Mouse (Mus musculus) thymus, postnatal 4 days (tissue): ENCODE data around the gene Lpin2.

Experiments used
- DNase-seq: peaks from one replicate; pipeline ENCODE4 v3.0.0; 2021

Lpin2 gene

DNA sequence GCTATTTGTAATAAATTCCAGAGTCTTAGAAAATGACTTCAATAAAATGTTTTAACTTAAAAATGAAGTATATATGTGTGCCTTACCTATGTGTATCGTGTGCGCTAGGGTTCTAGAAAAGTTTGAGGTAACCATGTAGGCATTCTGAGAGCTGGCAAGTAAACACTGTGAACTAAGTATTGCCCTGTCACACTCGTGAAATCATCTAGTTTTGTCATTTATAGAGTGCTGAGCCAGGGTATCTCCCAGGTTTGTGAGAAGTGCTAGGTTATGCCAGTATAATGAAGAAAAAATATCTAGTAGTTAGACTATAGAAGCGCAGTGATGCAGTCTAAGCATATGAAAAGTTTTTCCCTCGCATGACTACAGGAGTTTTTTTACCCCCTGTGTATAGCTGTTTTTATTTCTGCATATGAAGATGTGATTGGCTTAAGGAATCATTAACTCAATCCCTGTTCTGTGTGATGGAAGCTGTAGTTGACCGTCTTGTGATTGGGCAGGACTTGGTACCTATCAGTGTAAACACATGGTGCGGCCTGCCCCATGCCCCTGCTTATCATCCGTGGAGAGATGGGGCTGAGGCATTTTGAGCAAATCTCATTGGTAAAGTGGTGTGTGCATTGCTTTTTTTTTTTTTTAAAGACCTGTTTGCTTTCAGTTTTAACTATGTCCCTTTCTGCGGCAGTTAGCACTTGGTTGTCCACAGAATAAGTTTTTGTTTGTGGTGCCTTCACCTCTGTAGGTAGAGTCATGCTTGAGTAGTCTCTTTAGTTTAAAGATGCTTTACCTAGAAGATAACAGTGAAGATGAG, 21.8 kb downstream of the Lpin2 start:
- DNase-seq = no peak

DNA sequence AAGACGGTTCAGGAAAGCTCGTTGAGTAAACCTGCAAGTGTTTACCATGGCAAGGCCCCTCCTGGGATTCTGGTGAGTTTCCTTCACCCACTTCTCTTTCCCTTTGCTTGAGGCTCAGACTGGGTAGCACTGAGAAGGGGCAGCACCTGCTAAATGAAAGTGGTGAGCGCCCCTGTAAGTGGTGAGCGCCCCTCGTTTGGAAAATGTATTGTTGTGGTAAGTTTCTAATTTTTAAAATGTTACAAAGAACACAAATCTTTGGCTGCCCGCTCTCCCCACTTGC, 22.4 kb downstream of the Lpin2 start:
- peak; percentile 35 for DNase-seq

DNA sequence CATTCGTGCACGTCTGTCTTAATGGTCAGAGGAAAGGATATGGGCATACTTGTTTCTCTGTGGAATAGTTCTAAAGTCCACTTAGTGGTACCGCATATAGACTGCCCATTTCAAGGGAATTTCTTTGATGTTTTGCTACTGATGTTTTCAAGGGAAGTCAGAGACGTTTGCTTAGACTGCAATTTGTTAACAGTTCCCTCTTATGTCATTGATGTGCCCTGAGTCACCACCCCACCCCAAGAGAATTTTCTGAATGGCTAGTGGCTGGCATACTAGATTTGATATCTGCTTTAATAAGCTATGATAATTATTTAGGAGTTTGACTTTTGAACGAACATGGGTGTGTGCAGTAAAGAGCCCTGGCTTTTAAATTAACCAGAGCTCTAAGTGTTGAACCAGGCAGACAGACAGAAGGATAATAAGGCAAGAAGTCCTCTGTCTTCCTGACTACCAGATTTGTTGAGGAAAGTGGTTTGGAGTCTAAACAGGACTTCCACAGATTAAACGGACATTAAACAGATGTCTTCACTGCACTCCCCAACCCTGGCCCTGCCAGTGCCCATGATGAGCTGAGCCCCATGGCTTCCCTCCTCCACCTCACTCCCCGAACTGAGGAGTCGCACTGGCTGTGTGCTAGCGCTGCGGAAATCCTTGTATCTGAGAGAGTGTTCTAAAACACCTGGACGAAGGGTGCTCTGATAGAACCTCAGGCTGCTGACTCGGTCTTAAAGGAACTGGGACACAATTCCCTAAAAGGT, 24.0 kb downstream of the Lpin2 start:
- no peak for DNase-seq

DNA sequence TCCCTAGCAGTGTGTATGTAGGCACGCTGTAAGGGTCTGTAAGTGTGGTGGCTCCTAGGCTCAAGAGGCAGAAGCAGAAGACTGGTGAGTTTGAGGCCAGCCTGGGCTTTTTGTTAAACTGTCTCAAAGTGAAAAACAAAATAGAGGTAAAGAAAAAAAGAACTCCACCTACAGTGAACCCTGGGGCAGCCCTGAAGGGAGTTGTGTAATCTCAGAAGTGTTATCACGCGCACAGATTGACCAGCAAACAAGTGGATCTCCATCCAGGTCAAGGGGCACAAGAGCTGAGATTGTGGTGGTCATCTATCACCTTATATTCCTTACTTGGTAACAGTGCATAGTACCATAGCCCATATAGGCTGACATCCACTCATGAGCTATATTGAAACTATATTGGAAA, 24.9 kb downstream of the Lpin2 start:
- DNase-seq = no peak

DNA sequence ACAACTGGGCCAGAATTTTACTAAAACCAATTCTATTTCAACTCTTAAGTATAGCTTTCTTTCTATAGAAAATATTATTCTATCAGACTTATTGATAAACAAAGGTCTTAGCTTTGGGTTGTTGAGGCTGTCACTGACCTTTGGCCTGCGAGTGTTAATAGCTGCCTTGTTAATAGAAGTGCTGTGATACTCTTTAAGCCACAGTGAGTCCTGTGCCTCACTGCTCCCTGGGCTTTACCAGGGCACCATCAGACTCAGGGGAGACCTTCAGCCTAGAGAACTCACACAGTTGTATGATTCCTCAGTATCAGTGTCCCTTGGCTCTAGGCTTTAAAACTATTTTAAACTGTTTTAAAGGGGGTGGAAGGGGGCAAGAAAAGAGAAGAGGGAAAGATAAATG, 26.0 kb downstream of the Lpin2 start:
- no peak for DNase-seq

DNA sequence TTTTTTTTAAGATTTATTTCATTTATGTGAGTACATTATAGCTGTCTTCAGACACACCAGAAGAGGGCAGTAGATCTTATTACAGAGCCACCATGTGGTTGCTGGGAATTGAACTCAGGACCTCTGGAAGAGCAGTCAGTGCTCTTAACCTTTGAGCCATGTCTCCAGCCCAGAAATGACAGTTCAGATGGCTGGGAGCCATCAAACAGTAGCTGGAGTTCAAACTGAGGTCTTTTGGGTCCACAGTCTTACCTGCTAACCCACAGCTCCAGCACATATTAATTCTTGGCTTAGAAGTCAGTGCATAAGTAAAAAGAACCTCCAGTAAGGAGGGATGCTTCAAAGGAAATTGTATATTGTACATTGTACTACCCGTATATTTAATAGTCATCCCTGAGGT, 26.6 kb downstream of the Lpin2 start:
- no peak for DNase-seq

DNA sequence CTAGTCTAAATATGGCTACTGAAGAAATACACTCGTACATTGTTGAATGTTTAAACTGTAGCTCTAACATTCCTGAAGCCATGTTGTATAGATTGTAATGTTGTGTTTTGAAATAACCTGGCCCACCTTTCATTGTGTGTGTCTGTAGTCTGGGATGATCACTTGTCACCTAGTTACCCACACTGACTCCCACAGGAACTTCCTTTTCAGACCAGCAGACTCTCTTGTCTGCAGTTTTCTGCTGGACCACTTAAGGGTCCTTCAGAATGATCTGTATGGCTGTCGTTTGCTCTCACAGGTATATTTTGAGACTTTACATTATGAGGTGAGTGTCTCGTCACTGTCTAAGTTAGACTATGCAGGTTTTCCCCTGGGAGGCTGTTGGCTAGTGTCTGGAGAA, 27.6 kb downstream of the Lpin2 start:
- no peak for DNase-seq

DNA sequence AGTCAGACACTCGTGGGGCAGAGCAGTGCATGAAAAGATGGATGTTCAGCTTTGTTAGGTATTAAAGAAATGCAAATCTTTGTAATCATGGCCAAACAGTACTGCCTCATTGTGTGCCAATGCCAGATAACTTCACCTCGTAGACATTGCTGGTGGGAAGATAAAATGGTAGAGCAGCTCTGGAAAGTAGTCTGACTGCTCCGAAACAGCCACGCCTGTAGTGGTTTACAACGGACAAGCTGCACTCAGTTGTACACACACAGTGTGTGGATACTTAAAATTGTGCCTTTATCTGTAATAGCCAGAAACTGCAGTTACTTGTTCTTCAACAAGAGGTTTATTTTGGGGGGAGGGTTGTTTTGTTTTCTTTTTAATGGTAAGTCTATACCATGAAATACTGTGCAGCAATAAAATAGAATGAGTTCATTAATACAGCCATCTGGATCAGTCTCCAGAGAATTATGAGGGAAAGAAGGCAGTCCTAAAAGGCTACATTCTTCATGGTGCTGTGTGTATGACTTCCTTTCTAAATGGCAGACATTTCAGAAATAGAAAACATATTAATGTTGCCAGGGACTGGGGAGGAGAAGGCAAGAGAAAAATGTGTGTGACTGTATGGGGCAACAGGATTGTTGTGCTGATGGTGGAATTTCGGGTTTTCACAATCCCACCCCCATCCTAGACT, 29.7 kb downstream of the Lpin2 start:
- DNase-seq = no peak

DNA sequence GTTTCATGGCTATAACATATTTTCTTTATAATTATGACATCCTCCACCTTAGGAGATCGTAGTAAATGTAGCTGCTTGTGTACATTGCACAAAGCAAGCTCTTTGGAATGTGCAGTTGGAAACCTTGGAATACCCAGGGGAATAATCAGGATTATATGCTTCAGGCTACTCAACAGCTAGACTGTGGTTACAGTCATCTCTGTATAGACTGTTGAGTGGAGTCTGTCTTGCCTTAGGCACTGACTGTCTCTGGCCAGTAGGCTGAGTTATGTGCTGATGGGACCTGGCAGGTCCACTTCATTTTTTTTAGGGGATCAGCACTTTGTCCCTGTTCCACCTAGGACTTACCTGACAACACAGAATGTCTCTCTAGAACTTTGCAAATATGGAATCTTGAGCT, 31.3 kb downstream of the Lpin2 start:
- no peak for DNase-seq

DNA sequence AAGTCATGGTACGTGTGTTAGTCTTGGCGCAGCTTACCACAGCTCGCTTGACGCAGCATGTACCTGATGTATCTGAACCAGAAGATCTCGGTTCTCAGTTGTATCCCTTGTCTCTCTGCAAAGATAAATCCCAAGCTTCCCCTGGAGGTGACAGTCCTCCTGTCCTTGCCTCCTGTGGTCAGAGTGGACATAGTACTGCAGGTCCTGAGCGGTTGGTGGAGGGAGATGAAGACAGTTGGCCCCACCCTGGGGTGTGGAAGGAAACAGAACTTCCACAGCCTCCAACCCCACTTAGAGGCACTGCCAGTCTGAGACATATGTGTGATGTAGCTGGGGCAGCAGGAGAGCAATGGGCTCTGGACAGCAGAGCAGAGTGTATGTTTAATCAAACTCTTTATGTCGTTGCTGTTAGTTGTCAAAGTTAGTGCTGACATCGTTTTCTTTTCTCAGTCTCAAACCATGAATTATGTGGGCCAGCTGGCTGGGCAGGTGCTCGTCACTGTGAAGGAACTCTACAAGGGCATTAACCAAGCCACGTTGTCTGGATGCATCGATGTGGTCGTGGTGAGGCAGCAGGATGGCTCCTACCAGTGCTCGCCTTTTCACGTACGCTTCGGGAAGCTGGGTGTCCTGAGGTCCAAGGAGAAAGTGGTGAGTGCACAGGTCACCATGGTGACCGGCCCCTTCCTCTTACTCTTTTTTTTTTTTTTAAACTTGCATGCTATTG, 32.3 kb downstream of the Lpin2 start:
- no peak for DNase-seq

DNA sequence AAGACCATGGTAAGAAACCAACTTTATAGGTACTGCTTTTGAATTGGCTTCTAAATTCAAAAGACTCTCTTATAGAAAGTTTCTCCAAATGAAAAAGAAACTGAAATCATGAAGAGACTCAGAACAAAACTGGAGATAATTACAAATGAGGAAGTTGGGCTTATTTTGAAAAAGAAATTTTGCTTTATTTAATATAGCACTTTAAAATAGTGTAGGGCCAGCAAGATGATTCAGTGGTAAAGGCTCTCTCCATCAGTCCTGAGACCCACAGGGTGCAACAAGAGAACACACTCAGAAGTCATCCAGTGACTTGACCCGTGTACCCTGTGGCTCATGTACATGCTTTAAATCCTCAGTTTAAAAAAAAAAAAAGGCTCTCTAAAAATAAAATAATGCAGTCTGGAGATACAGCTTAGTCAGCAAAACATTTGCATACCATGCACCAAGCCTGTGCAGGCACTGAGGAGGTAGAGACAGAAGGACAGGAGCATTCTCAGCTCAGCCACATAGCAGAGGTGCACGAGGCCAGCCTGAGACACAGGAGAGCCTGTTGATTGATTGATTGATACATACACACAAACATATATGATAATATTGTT, 33.0 kb downstream of the Lpin2 start:
- no peak for DNase-seq

DNA sequence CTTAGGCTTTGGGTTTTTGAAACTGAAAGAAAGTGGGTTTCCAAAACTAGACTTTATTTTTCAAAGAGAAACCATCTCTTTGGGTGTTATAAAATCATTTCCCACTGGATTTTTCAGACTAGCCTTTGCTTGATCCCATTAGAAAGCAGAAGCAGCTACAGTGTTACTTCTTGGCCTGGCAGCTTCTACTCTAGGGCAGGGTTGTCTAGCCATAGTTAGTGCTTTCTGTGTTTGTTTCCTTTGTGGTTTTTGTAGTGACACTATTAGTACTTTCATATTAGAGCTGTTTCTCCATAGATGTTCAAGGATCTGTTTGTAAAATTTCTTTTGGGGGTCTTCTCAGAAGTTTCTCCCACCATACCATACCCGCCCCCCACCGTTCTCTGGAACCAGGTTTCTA, 33.9 kb downstream of the Lpin2 start:
- DNase-seq = no peak

DNA sequence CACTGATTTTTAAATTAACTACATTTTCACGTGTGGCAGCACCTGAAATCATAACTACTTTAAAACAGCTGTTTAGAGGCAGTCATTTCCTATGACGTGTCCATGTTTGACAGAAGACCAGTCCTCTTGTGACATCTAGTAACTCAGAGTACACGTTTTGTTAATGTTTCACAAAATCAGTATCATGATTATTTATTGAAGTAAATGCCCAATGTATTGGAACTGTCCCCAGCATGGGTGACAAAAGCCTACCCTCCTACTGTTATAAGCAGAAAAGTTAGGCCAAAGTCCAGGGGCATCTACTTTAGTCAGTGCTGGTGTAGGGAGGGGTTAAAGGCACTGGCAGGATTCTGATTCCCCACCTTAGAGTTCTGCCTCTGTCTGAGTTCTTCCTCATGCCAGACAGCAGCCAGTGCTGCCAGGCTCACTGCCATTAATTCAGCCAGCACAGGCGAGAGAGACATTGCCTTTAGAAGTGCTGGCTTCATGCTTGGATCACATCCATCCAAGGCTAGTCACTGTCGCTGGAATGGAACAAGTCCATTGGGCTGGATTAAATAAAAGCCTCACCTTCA, 34.8 kb downstream of the Lpin2 start:
- no peak for DNase-seq

DNA sequence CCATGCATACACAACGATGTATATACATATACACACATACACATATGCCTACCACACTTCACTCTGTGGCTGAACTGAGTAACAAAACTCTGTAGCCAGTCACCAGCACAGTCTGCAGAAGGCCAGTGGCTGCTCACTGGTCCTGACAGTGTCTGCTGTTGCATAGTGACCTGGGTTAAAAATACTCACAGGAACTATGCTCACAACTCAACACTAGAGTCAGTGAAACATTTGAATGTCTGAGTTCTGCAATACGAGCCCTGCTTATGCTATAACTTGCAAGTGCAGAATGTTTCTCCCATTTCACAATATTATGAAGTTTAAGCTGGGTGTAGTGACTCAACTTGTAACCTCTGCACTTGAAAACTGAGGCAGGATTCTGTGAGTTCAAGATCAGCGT, 39.0 kb downstream of the Lpin2 start:
- no peak for DNase-seq

DNA sequence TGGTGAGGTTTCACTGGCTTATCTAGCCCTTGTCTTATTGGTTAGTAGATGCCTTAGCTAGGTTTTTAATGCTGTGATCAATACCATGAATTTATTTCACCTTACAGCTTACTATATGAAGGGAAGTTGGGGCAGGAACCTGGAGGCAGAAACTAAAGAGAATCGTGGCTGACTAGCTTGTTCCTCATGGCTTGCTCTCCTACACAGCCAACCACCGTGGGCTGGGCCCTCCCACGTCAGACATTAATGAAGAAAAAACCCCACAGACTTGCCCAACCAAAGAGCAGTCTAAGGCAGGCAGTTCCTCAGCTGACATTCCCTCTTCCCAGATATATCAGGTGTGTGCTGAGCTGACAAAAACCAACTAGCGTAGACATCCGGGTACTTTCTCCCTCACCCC, 41.3 kb downstream of the Lpin2 start:
- no peak for DNase-seq

DNA sequence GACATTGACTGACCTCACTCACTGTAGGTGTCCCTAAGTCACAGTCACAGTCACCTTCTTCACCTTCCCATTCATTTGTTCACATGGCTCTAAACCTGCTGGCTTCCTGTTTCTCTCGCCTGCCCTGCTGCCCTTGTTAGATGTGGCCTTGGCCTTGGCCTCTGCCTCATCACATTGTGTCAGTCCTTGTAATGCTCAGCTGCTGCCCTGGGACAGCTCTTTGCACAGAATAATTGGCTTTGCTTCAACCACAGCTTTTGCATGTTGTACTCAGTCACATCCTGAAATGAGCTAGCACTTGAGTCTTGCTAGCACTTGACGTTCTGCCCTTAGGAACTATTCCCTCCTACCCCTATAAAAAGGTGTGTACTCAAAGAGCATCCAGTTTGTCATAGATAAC, 42.2 kb downstream of the Lpin2 start:
- no peak for DNase-seq

DNA sequence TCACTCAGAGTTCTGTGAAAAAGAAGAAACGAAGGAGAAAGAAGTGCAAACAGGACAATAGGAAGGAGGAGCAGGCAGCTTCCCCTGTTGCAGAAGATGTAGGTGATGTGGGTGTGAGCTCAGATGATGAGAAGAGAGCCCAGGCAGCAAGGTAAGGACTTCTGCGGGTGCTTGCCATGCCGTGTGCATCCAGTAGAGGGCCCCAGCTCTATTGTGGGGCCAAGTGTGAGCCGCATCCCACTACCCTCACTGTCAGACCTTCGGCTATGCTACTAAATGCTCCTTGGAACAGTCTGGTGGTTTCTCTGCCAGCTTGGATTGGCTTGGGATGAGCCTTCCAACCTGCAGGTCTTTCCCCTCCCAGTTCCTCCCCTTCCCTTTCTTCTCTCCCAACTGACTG, 42.7 kb downstream of the Lpin2 start:
- DNase-seq = peak; percentile 76

DNA sequence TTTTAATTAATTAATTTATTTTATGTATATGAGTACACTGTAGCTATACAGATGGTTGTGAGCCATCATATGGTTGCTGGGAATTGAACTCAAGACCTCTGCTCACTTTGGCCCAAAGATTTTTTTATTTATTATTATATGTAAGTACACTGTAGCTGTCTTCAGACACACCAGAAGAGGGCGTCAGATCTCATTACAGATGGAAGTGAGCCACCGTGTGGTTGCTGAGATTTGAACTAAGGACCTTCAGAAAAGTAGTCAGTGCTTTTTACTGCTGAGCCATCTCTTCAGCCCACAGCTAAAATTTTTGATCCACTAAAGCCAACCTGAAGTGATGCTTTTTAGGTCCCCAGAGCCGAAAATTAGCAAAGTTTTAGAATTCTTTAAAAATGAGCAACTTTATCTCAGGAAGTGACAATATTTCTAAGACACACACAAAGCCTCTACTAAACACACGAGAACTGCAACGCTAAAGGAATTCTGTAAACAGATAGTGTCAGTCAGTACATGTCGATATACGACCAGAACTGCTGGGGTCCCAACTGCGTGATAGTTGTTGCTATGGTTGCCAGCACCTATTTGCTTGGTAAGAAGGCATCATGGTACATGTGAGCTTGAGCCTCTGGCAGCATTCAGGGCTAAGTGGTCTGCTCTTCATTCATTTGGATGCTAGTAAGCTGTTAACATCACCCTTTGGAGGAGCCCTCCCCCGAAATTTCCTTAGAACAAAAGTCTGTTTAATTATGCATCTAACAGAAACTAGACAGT, 45.0 kb downstream of the Lpin2 start:
- no peak for DNase-seq

DNA sequence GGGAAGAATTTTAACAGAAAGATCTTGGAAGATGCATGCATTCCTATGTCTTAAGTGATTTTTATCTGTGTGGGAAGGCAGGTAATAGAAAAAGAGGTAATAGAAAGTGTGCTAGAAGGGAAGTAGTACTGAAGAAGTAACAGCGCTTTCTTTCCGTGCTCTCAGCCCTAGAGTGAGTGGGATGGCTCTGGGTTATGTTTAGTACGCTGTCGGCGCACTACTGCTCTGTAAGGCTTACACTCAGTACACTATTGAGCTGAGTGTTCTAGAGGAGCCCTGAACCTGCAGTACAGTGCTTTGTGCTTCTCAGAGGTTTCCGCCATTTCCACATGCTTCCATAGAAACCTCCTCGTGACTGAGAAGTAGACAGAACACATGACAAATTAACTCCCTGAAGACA, 46.3 kb downstream of the Lpin2 start:
- DNase-seq = no peak

DNA sequence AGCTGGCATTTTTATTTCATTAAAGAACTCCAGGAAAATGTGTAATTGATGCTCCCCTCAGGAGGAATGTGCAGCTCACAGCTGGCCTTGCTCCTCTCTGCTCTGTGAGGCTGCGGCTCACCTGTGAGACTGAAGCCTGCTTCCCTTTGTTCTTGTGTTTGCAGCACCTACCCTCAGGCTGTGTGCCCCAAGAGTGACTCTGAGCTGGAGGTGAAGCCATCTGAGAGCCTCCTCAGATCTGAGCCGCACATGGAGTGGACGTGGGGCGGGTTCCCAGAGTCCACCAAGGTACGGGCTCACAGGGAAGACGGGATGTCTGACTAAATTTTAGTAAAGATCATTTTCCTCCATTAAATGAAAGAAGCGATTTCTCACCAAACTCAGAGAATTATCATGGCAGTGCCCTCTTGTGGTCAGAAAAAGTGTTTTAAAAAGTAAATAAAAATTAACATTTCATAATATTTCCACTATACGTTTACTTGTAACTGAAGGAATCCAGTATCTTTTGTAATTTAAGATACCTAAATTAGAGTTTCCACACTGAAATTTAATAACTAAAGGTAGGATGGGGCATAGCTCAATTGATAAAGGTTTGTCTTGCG, 47.8 kb downstream of the Lpin2 start:
- no peak for DNase-seq

DNA sequence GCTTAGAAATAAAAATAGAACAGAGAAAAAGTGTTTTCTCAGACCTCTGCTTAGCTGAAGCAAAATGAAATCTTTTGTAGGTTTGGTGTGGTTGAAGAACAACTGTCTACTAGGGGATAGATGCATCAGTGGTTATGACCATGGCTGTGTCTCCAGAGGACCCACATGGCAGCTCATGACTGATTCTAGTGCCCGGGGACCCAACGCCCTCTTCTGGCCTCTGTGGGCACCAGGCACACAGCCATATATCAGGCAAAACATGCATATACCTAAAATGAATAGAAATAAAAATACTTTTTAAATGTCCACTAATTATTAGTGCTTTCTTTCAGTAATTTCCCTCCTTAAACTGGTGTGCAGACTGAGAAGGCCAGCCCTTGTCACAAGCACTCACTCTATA, 49.6 kb downstream of the Lpin2 start:
- DNase-seq = no peak

DNA sequence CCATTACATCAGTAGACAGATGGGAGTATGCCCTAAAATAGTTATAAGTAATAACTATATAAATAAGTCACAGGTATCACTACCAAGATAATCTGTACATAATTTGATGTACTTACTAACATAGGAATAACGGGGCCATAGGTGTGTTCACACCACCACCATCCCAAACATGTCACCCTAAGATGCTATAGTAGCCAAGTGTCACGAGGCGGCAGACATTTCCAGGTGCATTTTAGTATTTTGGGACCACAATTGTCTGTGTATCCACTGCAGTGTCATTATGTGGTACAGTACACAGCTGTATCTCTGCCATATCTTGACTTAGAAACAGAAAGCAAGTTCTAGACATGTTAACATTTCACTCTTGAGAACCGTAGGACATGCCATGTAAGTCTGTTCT, 50.9 kb downstream of the Lpin2 start:
- DNase-seq = no peak
